Mouse (Mus musculus): ENCODE results near the gene Gm8978.
"Not testable (repeated sequence)": the region's sequence is repeated elsewhere in the genome, so short reads cannot be mapped to it uniquely, and the experiment has no call there.

Gm8978 gene

GRCm38 (mm10) chr19:33625152-33625551 is at the start of gene Gm8978:
Gene Gm8978 (minus strand): TSS chr19:33625252.
- DNase-seq (ENCODE audit: low read depth, low spot score): not testable (repeated sequence)

- peak; percentile 51 for DNase-seq (ENCODE audit: low read depth, low spot score)
Observed at GRCm38 (mm10) chr19:33589626-33590302, 35.3 kb downstream of the Gm8978 start.

- not testable (repeated sequence) for DNase-seq (ENCODE audit: low read depth, low spot score)
Observed at GRCm38 (mm10) chr19:33568551-33568950, 56.5 kb downstream of the Gm8978 start.

Measured in brain, embryonic 18.5 days (tissue).